Mouse (Mus musculus) lung, embryonic 15.5 days (tissue): ENCODE data around the gene Rreb1. TPM values are rescaled to one million over a fixed set of nuclear protein-coding genes. Genes with fewer than 3 reads are reported as not detected.

Experiments used
- ATAC-seq: fragments of 200-750 bp; cut with Nextera tagmentation; 2 replicates; pipeline ENCODE4 v1.8.0; 2017; ENCODE audit warnings: moderate number of reproducible peaks, borderline replicate concordance; ENCODE audit not compliant: low FRiP score, low TSS enrichment; ENCODE audit errors: extremely low read depth
- H3K27ac ChIP-seq: fragments of 300-500 bp; sonication (generic); 2 replicates; pipeline ENCODE4 v1.5.1; 2015; ENCODE audit warnings: moderate library complexity, mild to moderate bottlenecking, inconsistent platforms
- H3K27me3 ChIP-seq: fragments of 300-500 bp; sonication (generic); 2 replicates; pipeline ENCODE4 v1.6.1; 2015; ENCODE audit warnings: inconsistent platforms
- H3K36me3 ChIP-seq: fragments of 300-500 bp; sonication (generic); 2 replicates; pipeline ENCODE4 v1.6.1; 2015; ENCODE audit warnings: inconsistent platforms
- H3K4me1 ChIP-seq: fragments of 300-500 bp; sonication (generic); 2 replicates; pipeline ENCODE4 v1.6.1; 2015; ENCODE audit warnings: inconsistent platforms
- H3K4me2 ChIP-seq: fragments of 300-500 bp; sonication (generic); 2 replicates; pipeline ENCODE4 v1.6.1; 2015; ENCODE audit warnings: inconsistent platforms, mild to moderate bottlenecking, moderate library complexity
- H3K4me3 ChIP-seq: fragments of 300-500 bp; sonication (generic); 2 replicates; pipeline ENCODE4 v1.5.1; 2015; ENCODE audit warnings: mild to moderate bottlenecking, inconsistent platforms
- H3K9ac ChIP-seq: fragments of 300-500 bp; sonication (generic); 2 replicates; pipeline ENCODE4 v1.6.1; 2015; ENCODE audit warnings: inconsistent platforms
- H3K9me3 ChIP-seq: fragments of 300-500 bp; sonication (generic); 2 replicates; pipeline ENCODE4 v1.6.1; 2016; ENCODE audit warnings: inconsistent platforms
- WGBS: fragments of 180-500 bp; shearing (Covaris S2); methylation state at CpG from one replicate; pipeline ENCODE4 v1.1.7; 2015; 5-methylcytosine and 5-hydroxymethylcytosine counted together
- polyA plus RNA-seq: library from polyadenylated mRNA; unstranded; fragments of >200 nt; fragmentation: Nextera tagmentation; extraction: Ambion mirVana; gene quantifications from 2 replicates; pipeline ENCODE4 v1.2.1, GENCODE M21; 2015

Rreb1 gene
- polyA plus RNA-seq, 1 experiment from 2014 or later: 17.9 TPM

GRCm38 (mm10) chr13:37912011-37912410, 133.8 kb downstream of the Rreb1 start:
- Histone ChIP-seq H3K27ac (peak overlapping the region; percentile 51; the same call in 1 of the 2 replicates), H3K9me3 (no peaks in the 10 kb centered on the region), H3K9ac (no peak overlapping the region), H3K4me1 (peaks cover 43% of the 10 kb centered on the region), H3K4me3 (no peak overlapping the region), H3K27me3 (no peaks in the 10 kb centered on the region), H3K36me3 (peaks cover 51% of the 10 kb centered on the region), H3K4me2 (no peak overlapping the region)
- no peak; the same call in 1 of the 2 replicates for ATAC-seq
- 38% methylated on average over 6 of the region's 6 CpGs for WGBS

- Histone ChIP-seq H3K4me2 (no peak overlapping the region), H3K36me3 (peaks cover 57% of the 10 kb centered on the region), H3K9ac (no peak overlapping the region), H3K27ac (peak overlapping the region; percentile 51), H3K4me1 (peaks cover 40% of the 10 kb centered on the region), H3K27me3 (no peaks in the 10 kb centered on the region), H3K9me3 (no peaks in the 10 kb centered on the region), H3K4me3 (no peak overlapping the region)
- WGBS: 43% methylated on average over 12 of the region's 12 CpGs
- no peak for ATAC-seq
Observed at GRCm38 (mm10) chr13:37912591-37913467, 134.6 kb downstream of the Rreb1 start.

GRCm38 (mm10) chr13:37913963-37914362, 135.8 kb downstream of the Rreb1 start:
- H3K27me3 ChIP-seq: no peaks in the 10 kb centered on the region
- H3K27ac ChIP-seq: no peak overlapping the region
- WGBS: 82% methylated on average over 3 of the region's 3 CpGs
- ATAC-seq: no peak
- peaks cover 61% of the 10 kb centered on the region for H3K36me3 ChIP-seq
- no peak overlapping the region for H3K9ac ChIP-seq
- peaks cover 40% of the 10 kb centered on the region for H3K4me1 ChIP-seq
- no peaks in the 10 kb centered on the region for H3K9me3 ChIP-seq
- H3K4me2 ChIP-seq: no peak overlapping the region
- H3K4me3 ChIP-seq: no peak overlapping the region

- Histone ChIP-seq H3K4me1 (peaks cover 13% of the 10 kb centered on the region; the same call in 1 of the 2 replicates), H3K4me3 (no peak overlapping the region), H3K9ac (no peak overlapping the region), H3K27me3 (no peaks in the 10 kb centered on the region), H3K27ac (peak overlapping the region; percentile 77), H3K36me3 (peaks cover 57% of the 10 kb centered on the region), H3K9me3 (no peaks in the 10 kb centered on the region), H3K4me2 (no peak overlapping the region)
- peak; percentile 84 for ATAC-seq
- WGBS: 55% methylated on average over 15 of the region's 15 CpGs
Observed at GRCm38 (mm10) chr13:37918336-37919261, 140.4 kb downstream of the Rreb1 start.

- Histone ChIP-seq H3K4me2 (no peak overlapping the region), H3K9me3 (no peaks in the 10 kb centered on the region), H3K27me3 (no peaks in the 10 kb centered on the region), H3K4me1 (peaks cover 22% of the 10 kb centered on the region; the same call in 1 of the 2 replicates), H3K27ac (peak overlapping the region; percentile 77), H3K9ac (no peak overlapping the region), H3K4me3 (no peak overlapping the region), H3K36me3 (peaks cover 63% of the 10 kb centered on the region)
- 92% methylated on average over 3 of the region's 3 CpGs for WGBS
- ATAC-seq: no peak
Observed at GRCm38 (mm10) chr13:37919711-37920277, 141.6 kb downstream of the Rreb1 start.

- no peak for ATAC-seq
Observed at GRCm38 (mm10) chr13:37920727-37921126, 142.5 kb downstream of the Rreb1 start.

GRCm38 (mm10) chr13:37923091-37923490, 144.9 kb downstream of the Rreb1 start:
- Histone ChIP-seq H3K36me3 (peaks cover 51% of the 10 kb centered on the region), H3K27me3 (no peaks in the 10 kb centered on the region), H3K4me3 (no peak overlapping the region), H3K4me1 (peaks cover 27% of the 10 kb centered on the region; the same call in 1 of the 2 replicates), H3K9ac (no peak overlapping the region), H3K27ac (no peak overlapping the region), H3K9me3 (no peaks in the 10 kb centered on the region), H3K4me2 (no peak overlapping the region)
- 88% methylated on average over 4 of the region's 4 CpGs for WGBS
- ATAC-seq: no peak

More at GRCm38 (mm10) chr13:37920727-37921126, 142.5 kb downstream of the Rreb1 start:
- H3K4me3 ChIP-seq: no peak overlapping the region
- H3K9ac ChIP-seq: no peak overlapping the region
- H3K36me3 ChIP-seq: peaks cover 68% of the 10 kb centered on the region
- no peak overlapping the region for H3K27ac ChIP-seq
- H3K4me2 ChIP-seq: no peak overlapping the region
- H3K9me3 ChIP-seq: no peaks in the 10 kb centered on the region
- peaks cover 28% of the 10 kb centered on the region; the same call in 1 of the 2 replicates for H3K4me1 ChIP-seq
- H3K27me3 ChIP-seq: no peaks in the 10 kb centered on the region
- 72% methylated on average over 2 of the region's 2 CpGs for WGBS

- H3K4me3 ChIP-seq: no peak overlapping the region
- H3K9me3 ChIP-seq: no peaks in the 10 kb centered on the region
- H3K4me2 ChIP-seq: no peak overlapping the region
- no peaks in the 10 kb centered on the region for H3K27me3 ChIP-seq
- peaks cover 50% of the 10 kb centered on the region for H3K36me3 ChIP-seq
- WGBS: 69% methylated on average over 10 of the region's 10 CpGs
- H3K9ac ChIP-seq: no peak overlapping the region
- peaks cover 20% of the 10 kb centered on the region; the same call in 1 of the 2 replicates for H3K4me1 ChIP-seq
- ATAC-seq: peak; percentile 72
- H3K27ac ChIP-seq: peak overlapping the region; percentile 84
Observed at GRCm38 (mm10) chr13:37923643-37924460, 145.7 kb downstream of the Rreb1 start.

- H3K4me3 ChIP-seq: no peak overlapping the region
- peaks cover 54% of the 10 kb centered on the region for H3K36me3 ChIP-seq
- H3K27ac ChIP-seq: peak overlapping the region; percentile 84
- no peaks in the 10 kb centered on the region for H3K27me3 ChIP-seq
- WGBS: 46% methylated on average over 4 of the region's 4 CpGs
- peaks cover 20% of the 10 kb centered on the region; the same call in 1 of the 2 replicates for H3K4me1 ChIP-seq
- peak; percentile 76 for ATAC-seq
- H3K4me2 ChIP-seq: no peak overlapping the region
- no peaks in the 10 kb centered on the region for H3K9me3 ChIP-seq
- no peak overlapping the region for H3K9ac ChIP-seq
Observed at GRCm38 (mm10) chr13:37924461-37924948, 146.3 kb downstream of the Rreb1 start.

- no peak for ATAC-seq
- no peak overlapping the region for H3K4me3 ChIP-seq
- no peaks in the 10 kb centered on the region for H3K27me3 ChIP-seq
- no peaks in the 10 kb centered on the region for H3K9me3 ChIP-seq
- 81% methylated on average over 3 of the region's 3 CpGs for WGBS
- no peak overlapping the region for H3K9ac ChIP-seq
- peaks cover 61% of the 10 kb centered on the region for H3K36me3 ChIP-seq
- peaks cover 29% of the 10 kb centered on the region for H3K4me1 ChIP-seq
- H3K27ac ChIP-seq: no peak overlapping the region
- H3K4me2 ChIP-seq: no peak overlapping the region
Observed at GRCm38 (mm10) chr13:37926394-37926793, 148.2 kb downstream of the Rreb1 start.
